Mouse (Mus musculus) right cerebral cortex, postnatal 36 days (tissue): Measurements from ENCODE around the gene Mcat.
"Not testable (repeated sequence)": the region's sequence is repeated elsewhere in the genome, so short reads cannot be mapped to it uniquely, and the experiment has no call there.

ENCODE experiments used
- DNase-seq, 2 experiments: peaks; one replicate each; pipeline ENCODE4 v3.0.0; 2022; ENCODE audit warnings: low spot score in 2 of 2, mixed read lengths in 1 of 2

Gene Mcat

GRCm38 (mm10) chr15:83509950-83510804 is 53.4 kb downstream of the Mcat start:
- DNase-seq, result no peak

- not testable (repeated sequence) for DNase-seq
These were observed 62.1 kb downstream of the Mcat start for GRCm38 (mm10) chr15:83501483-83501882.

- DNase-seq, result no peak
These were observed 63.2 kb downstream of the Mcat start for GRCm38 (mm10) chr15:83500352-83500751.

GRCm38 (mm10) chr15:83499211-83499755 is 64.3 kb downstream of the Mcat start:
- DNase-seq, result no peak

- DNase-seq, result no peak
These were observed 66.3 kb downstream of the Mcat start for GRCm38 (mm10) chr15:83497299-83497698.
